Mouse (Mus musculus) effector memory CD4-positive, alpha-beta T cell, adult 5 months (primary cell): ENCODE measurements around the gene Fam184a. TPM values are rescaled to one million over a fixed set of nuclear protein-coding genes. Genes with fewer than 3 reads are reported as not detected.

ENCODE experiments used
- polyA plus RNA-seq: library from polyadenylated mRNA; unstranded; fragments of 100-300 nt; shearing (Covaris generic); gene quantifications from one replicate; pipeline ENCODE4 v1.2.1, GENCODE M21; 2017

Gene Fam184a
- 0.27 TPM for polyA plus RNA-seq

GRCm38 (mm10) chr10:53750955-53751652 lies at the start of gene Fam184a:
Gene Fam184a (minus strand): TSS chr10:53751123.

DNA sequence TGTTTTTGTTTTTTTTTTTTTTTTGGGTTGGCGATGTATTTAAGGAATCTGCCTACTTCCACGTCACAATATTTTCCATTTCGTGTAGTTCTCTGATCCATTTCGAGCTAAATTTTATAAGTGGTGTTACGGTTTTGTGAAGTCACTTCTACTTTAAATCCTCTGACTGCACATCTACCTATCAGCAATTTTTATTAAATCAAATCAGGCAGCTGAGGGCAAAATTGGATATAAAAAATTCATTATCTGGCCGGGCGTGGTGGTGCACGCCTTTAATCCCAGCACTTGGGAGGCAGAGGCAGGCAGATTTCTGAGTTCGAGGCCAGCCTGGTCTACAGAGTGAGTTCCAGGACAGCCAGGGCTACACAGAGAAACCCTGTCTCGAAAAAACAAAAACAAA lies 120.6 kb downstream of the Fam184a start, which contains the start of gene Mcm9:
Mcm9 (minus strand) TSS at position 101 of the 400 bp plus-strand sequence.

DNA sequence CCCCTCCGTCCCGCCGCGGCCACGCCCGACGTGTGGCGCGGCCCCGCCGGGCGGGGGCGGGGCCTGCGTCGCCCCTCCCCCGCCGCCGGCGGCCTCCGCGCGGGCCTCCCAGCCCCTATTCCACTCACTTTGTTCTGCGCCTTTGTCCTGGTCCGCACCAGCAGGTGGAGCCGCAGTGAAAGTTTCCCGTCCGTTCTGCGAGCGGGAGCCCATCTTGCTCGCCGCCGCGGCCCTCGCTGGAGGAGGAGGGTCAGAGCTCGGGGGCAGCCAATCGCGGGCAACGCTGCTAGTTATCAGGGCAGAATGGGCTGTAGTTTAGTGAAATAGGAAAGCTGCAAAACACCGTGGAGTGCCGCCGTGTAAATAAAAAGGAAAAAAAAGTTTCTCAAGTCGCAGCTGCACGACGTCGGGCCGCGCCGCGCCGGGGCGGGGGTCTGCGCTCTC lies 154.2 kb downstream of the Fam184a start, which contains the start of gene Asf1a:
Asf1a (plus strand) TSS at position 81 of the 444 bp plus-strand sequence.

Other genes with a start within 250 kb of the Fam184a start
- 72.9 TPM for gene Asf1a, start 154.4 kb downstream of the Fam184a start, polyA plus RNA-seq
- gene Mcm9, start 120.7 kb downstream of the Fam184a start, polyA plus RNA-seq, result 22.7 TPM